Mouse (Mus musculus) heart, adult 2 months (tissue): Measurements from ENCODE around the gene Phkb.
"Not testable (repeated sequence)": the region's sequence is repeated elsewhere in the genome, so short reads cannot be mapped to it uniquely, and the experiment has no call there.

ENCODE experiments used
- CTCF ChIP-seq: fragments of 200-600 bp; IDR thresholded peaks from 2 replicates; pipeline ENCODE4 v1.8.1; 2022; ENCODE audit warnings: antibody characterized with exemption, mild to moderate bottlenecking, moderate library complexity
- EP300 ChIP-seq: fragments of 200-500 bp; IDR thresholded peaks from 2 replicates; pipeline ENCODE4 v1.6.1; 2011; ENCODE audit warnings: low read depth, low read length, control low read depth; ENCODE audit not compliant: insufficient read depth
- POLR2A ChIP-seq: fragments of 200-500 bp; IDR thresholded peaks from 2 replicates; pipeline ENCODE4 v1.6.1; 2011; ENCODE audit warnings: mild to moderate bottlenecking, low read depth, low read length, control low read depth; ENCODE audit not compliant: insufficient read depth

DNA sequence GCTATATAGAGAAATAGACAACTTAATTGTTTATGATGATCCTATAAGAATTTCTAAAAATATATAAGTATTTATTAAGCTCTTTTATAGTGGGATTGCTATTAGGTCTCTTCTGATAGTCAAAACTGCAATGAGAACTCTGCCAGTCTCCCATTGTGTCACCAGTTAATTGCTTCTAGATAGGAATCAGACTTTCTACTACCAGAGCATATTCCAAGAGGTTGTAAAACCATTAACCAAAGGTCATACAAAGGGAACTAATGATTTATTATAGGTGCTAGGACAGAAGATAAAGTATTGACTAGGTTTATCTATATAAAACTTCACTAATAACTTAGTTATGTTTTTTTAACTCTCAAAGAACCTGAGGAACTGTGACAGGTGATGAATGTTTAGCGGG lies 44.4 kb upstream of the Phkb start:
- TF ChIP-seq POLR2A, CTCF, EP300: not testable (repeated sequence)
